Mouse (Mus musculus) lung, embryonic 15.5 days (tissue): ENCODE data around the gene Qk. TPM values are rescaled to one million over a fixed set of nuclear protein-coding genes. Genes with fewer than 3 reads are reported as not detected.

ENCODE experiments used
- ATAC-seq: fragments of 200-750 bp; cut with Nextera tagmentation; 2 replicates; pipeline ENCODE4 v1.8.0; 2017; ENCODE audit warnings: moderate number of reproducible peaks, borderline replicate concordance; ENCODE audit not compliant: low FRiP score, low TSS enrichment; ENCODE audit errors: extremely low read depth
- H3K27ac ChIP-seq: fragments of 300-500 bp; sonication (generic); 2 replicates; pipeline ENCODE4 v1.5.1; 2015; ENCODE audit warnings: moderate library complexity, mild to moderate bottlenecking, inconsistent platforms
- H3K27me3 ChIP-seq: fragments of 300-500 bp; sonication (generic); 2 replicates; pipeline ENCODE4 v1.6.1; 2015; ENCODE audit warnings: inconsistent platforms
- H3K36me3 ChIP-seq: fragments of 300-500 bp; sonication (generic); 2 replicates; pipeline ENCODE4 v1.6.1; 2015; ENCODE audit warnings: inconsistent platforms
- H3K4me1 ChIP-seq: fragments of 300-500 bp; sonication (generic); 2 replicates; pipeline ENCODE4 v1.6.1; 2015; ENCODE audit warnings: inconsistent platforms
- H3K4me2 ChIP-seq: fragments of 300-500 bp; sonication (generic); 2 replicates; pipeline ENCODE4 v1.6.1; 2015; ENCODE audit warnings: inconsistent platforms, mild to moderate bottlenecking, moderate library complexity
- H3K4me3 ChIP-seq: fragments of 300-500 bp; sonication (generic); 2 replicates; pipeline ENCODE4 v1.5.1; 2015; ENCODE audit warnings: mild to moderate bottlenecking, inconsistent platforms
- H3K9ac ChIP-seq: fragments of 300-500 bp; sonication (generic); 2 replicates; pipeline ENCODE4 v1.6.1; 2015; ENCODE audit warnings: inconsistent platforms
- H3K9me3 ChIP-seq: fragments of 300-500 bp; sonication (generic); 2 replicates; pipeline ENCODE4 v1.6.1; 2016; ENCODE audit warnings: inconsistent platforms
- WGBS: fragments of 180-500 bp; shearing (Covaris S2); methylation state at CpG from one replicate; pipeline ENCODE4 v1.1.7; 2015; 5-methylcytosine and 5-hydroxymethylcytosine counted together
- polyA plus RNA-seq: library from polyadenylated mRNA; unstranded; fragments of >200 nt; fragmentation: Nextera tagmentation; extraction: Ambion mirVana; gene quantifications from 2 replicates; pipeline ENCODE4 v1.2.1, GENCODE M21; 2015

The Qk gene
- 28.5 and 33.3 TPM in 2 replicates for polyA plus RNA-seq

- H3K9ac ChIP-seq = peak within 1 kb of the TSS; percentile 97
- peak within 1 kb of the TSS; percentile 62 for H3K4me2 ChIP-seq
- H3K9me3 ChIP-seq = no peaks in the 10 kb centered on the region
- H3K27me3 ChIP-seq = no peaks in the 10 kb centered on the region
- H3K4me1 ChIP-seq = peaks cover 22% of the 10 kb centered on the region
- peak within 1 kb of the TSS; percentile 88 for H3K4me3 ChIP-seq
- under 1% methylated on average over 86 of the region's 86 CpGs for WGBS
- H3K36me3 ChIP-seq = no peaks in the 10 kb centered on the region
- H3K27ac ChIP-seq = peak within 1 kb of the TSS; percentile 99
- peak; percentile 83 for ATAC-seq
Measured at GRCm38 (mm10) chr17:10319685-10320455, at the start of gene Qk. Gene Qk (minus strand): TSS chr17:10319854.

GRCm38 (mm10) chr17:10367044-10367443 is 47.4 kb upstream of the Qk start:
- H3K9me3 ChIP-seq = no peaks in the 10 kb centered on the region
- H3K27me3 ChIP-seq = no peaks in the 10 kb centered on the region
- ATAC-seq = no peak
- no peak overlapping the region for H3K9ac ChIP-seq
- H3K36me3 ChIP-seq = no peaks in the 10 kb centered on the region
- H3K4me2 ChIP-seq = no peak overlapping the region
- peaks cover 30% of the 10 kb centered on the region for H3K4me1 ChIP-seq
- 0 out of 2 replicates have a peak overlapping the region, but pooled peaks have one; percentile 52 for H3K27ac ChIP-seq
- WGBS = 66% methylated on average over 5 of the region's 5 CpGs
- H3K4me3 ChIP-seq = no peak overlapping the region

GRCm38 (mm10) chr17:10366577-10366976 is 46.9 kb upstream of the Qk start:
- no peak overlapping the region for H3K9ac ChIP-seq
- peak overlapping the region; percentile 52; the same call in 1 of the 2 replicates for H3K27ac ChIP-seq
- ATAC-seq = no peak
- H3K4me2 ChIP-seq = no peak overlapping the region
- 65% methylated on average over 4 of the region's 4 CpGs for WGBS
- H3K4me1 ChIP-seq = peaks cover 27% of the 10 kb centered on the region
- H3K27me3 ChIP-seq = no peaks in the 10 kb centered on the region
- H3K36me3 ChIP-seq = no peaks in the 10 kb centered on the region
- no peaks in the 10 kb centered on the region for H3K9me3 ChIP-seq
- no peak overlapping the region for H3K4me3 ChIP-seq

GRCm38 (mm10) chr17:10365501-10366482 is 46.1 kb upstream of the Qk start:
- no peaks in the 10 kb centered on the region for H3K27me3 ChIP-seq
- ATAC-seq = no peak
- no peak overlapping the region for H3K4me2 ChIP-seq
- H3K9ac ChIP-seq = no peak overlapping the region
- H3K27ac ChIP-seq = no peak overlapping the region
- WGBS = 67% methylated on average over 13 of the region's 13 CpGs
- no peaks in the 10 kb centered on the region for H3K36me3 ChIP-seq
- H3K4me1 ChIP-seq = peaks cover 22% of the 10 kb centered on the region
- no peak overlapping the region for H3K4me3 ChIP-seq
- no peaks in the 10 kb centered on the region for H3K9me3 ChIP-seq

- H3K4me2 ChIP-seq = no peak overlapping the region
- H3K9ac ChIP-seq = no peak overlapping the region
- no peaks in the 10 kb centered on the region for H3K36me3 ChIP-seq
- H3K27me3 ChIP-seq = no peaks in the 10 kb centered on the region
- no peak overlapping the region for H3K4me3 ChIP-seq
- H3K9me3 ChIP-seq = no peaks in the 10 kb centered on the region
- 42% methylated on average over 3 of the region's 3 CpGs for WGBS
- no peak for ATAC-seq
- H3K27ac ChIP-seq = 0 out of 2 replicates have a peak overlapping the region, but pooled peaks have one; percentile 20
- H3K4me1 ChIP-seq = peaks cover 16% of the 10 kb centered on the region
Measured at GRCm38 (mm10) chr17:10363151-10363550, 43.5 kb upstream of the Qk start.

GRCm38 (mm10) chr17:10361882-10362291 is 42.2 kb upstream of the Qk start:
- no peak overlapping the region for H3K4me3 ChIP-seq
- no peak overlapping the region for H3K9ac ChIP-seq
- H3K27ac ChIP-seq = no peak overlapping the region
- peak; percentile 86 for ATAC-seq
- H3K4me1 ChIP-seq = peaks cover 13% of the 10 kb centered on the region; the same call in 1 of the 2 replicates
- no peaks in the 10 kb centered on the region for H3K36me3 ChIP-seq
- WGBS = 60% methylated on average over 7 of the region's 7 CpGs
- no peaks in the 10 kb centered on the region for H3K27me3 ChIP-seq
- H3K9me3 ChIP-seq = no peaks in the 10 kb centered on the region
- H3K4me2 ChIP-seq = no peak overlapping the region

- no peaks in the 10 kb centered on the region for H3K9me3 ChIP-seq
- no peaks in the 10 kb centered on the region for H3K27me3 ChIP-seq
- no peak overlapping the region for H3K9ac ChIP-seq
- H3K4me2 ChIP-seq = no peak overlapping the region
- no peaks in the 10 kb centered on the region for H3K36me3 ChIP-seq
- H3K4me1 ChIP-seq = peaks cover 9% of the 10 kb centered on the region; the same call in 1 of the 2 replicates
- peak overlapping the region; percentile 45; the same call in 1 of the 2 replicates for H3K27ac ChIP-seq
- ATAC-seq = no peak
- 57% methylated on average over 4 of the region's 4 CpGs for WGBS
- H3K4me3 ChIP-seq = no peak overlapping the region
Measured at GRCm38 (mm10) chr17:10360738-10361137, 41.1 kb upstream of the Qk start.

- ATAC-seq = no peak
- no peak overlapping the region for H3K4me2 ChIP-seq
- WGBS = 37% methylated on average over 14 of the region's 14 CpGs
- H3K9me3 ChIP-seq = no peaks in the 10 kb centered on the region
- H3K4me1 ChIP-seq = peaks cover 9% of the 10 kb centered on the region; the same call in 1 of the 2 replicates
- no peak overlapping the region for H3K4me3 ChIP-seq
- H3K36me3 ChIP-seq = no peaks in the 10 kb centered on the region
- H3K27ac ChIP-seq = no peak overlapping the region
- H3K27me3 ChIP-seq = no peaks in the 10 kb centered on the region
- H3K9ac ChIP-seq = no peak overlapping the region
Measured at GRCm38 (mm10) chr17:10359466-10359865, 39.8 kb upstream of the Qk start.

GRCm38 (mm10) chr17:10357348-10357747 is 37.7 kb upstream of the Qk start:
- 74% methylated on average over 12 of the region's 12 CpGs for WGBS
- H3K4me1 ChIP-seq = peaks cover 9% of the 10 kb centered on the region; the same call in 1 of the 2 replicates
- H3K36me3 ChIP-seq = no peaks in the 10 kb centered on the region
- no peak overlapping the region for H3K4me3 ChIP-seq
- H3K27ac ChIP-seq = no peak overlapping the region
- ATAC-seq = no peak
- no peaks in the 10 kb centered on the region for H3K9me3 ChIP-seq
- H3K27me3 ChIP-seq = no peaks in the 10 kb centered on the region
- no peak overlapping the region for H3K4me2 ChIP-seq
- H3K9ac ChIP-seq = no peak overlapping the region

- Histone ChIP-seq H3K4me1 (peaks cover 9% of the 10 kb centered on the region; the same call in 1 of the 2 replicates), H3K4me3 (no peak overlapping the region), H3K9ac (no peak overlapping the region), H3K27ac (no peak overlapping the region), H3K36me3 (no peaks in the 10 kb centered on the region), H3K9me3 (no peaks in the 10 kb centered on the region), H3K4me2 (no peak overlapping the region), H3K27me3 (no peaks in the 10 kb centered on the region)
- no peak for ATAC-seq
- 67% methylated on average over 6 of the region's 6 CpGs for WGBS
Measured at GRCm38 (mm10) chr17:10356294-10356693, 36.6 kb upstream of the Qk start.

GRCm38 (mm10) chr17:10355746-10356145 is 36.1 kb upstream of the Qk start:
- H3K9ac ChIP-seq = no peak overlapping the region
- WGBS = 23% methylated on average over 8 of the region's 8 CpGs

More at GRCm38 (mm10) chr17:10355746-10356145, 36.1 kb upstream of the Qk start:
- Histone ChIP-seq H3K4me1 (peaks cover 7% of the 10 kb centered on the region; the same call in 1 of the 2 replicates), H3K4me2 (no peak overlapping the region), H3K36me3 (no peaks in the 10 kb centered on the region), H3K9me3 (no peaks in the 10 kb centered on the region), H3K4me3 (no peak overlapping the region), H3K27ac (no peak overlapping the region), H3K27me3 (no peaks in the 10 kb centered on the region)
- no peak for ATAC-seq
